Mouse (Mus musculus) stomach, postnatal 0 days (tissue): ENCODE measurements at regions not wholly inside any gene's neighbourhood (a gene's known extent, or its start where the extent isn't known, plus 50 kb on each side); places are given as distances from the start of the nearest gene placed in this dataset.
A peak's percentile ranks its signal among the peaks of the same experiment; 100 is the strongest.

Source experiments
- ATAC-seq: fragments of 200-750 bp; cut with Nextera tagmentation; 2 replicates; pipeline ENCODE4 v1.8.0; 2017; ENCODE audit not compliant: low FRiP score, low TSS enrichment
- DNase-seq: peaks from one replicate; pipeline ENCODE4 v3.0.0-alpha.2; 2016; ENCODE audit warnings: low spot score
- H3K27ac ChIP-seq: fragments of 300-500 bp; sonication (generic); replicated peaks from 2 replicates; pipeline ENCODE4 v1.5.1; 2014; ENCODE audit warnings: mild to moderate bottlenecking, control low read depth
- H3K27me3 ChIP-seq: fragments of 300-500 bp; sonication (generic); 2 replicates; pipeline ENCODE4 v1.6.1; 2014; ENCODE audit warnings: low read length; ENCODE audit not compliant: control insufficient read depth, insufficient read depth
- H3K36me3 ChIP-seq: fragments of 300-500 bp; sonication (generic); 2 replicates; pipeline ENCODE4 v1.6.1; 2014; ENCODE audit warnings: low read length, mixed read lengths; ENCODE audit not compliant: control insufficient read depth, insufficient read depth
- H3K4me1 ChIP-seq: fragments of 300-500 bp; sonication (generic); replicated peaks from 2 replicates; pipeline ENCODE4 v1.6.1; 2014; ENCODE audit warnings: antibody characterized with exemption; ENCODE audit not compliant: control insufficient read depth, insufficient read depth
- H3K4me2 ChIP-seq: fragments of 300-500 bp; sonication (generic); replicated peaks from 2 replicates; pipeline ENCODE4 v1.6.1; 2014; ENCODE audit warnings: low read depth, mild to moderate bottlenecking, control low read depth, moderate library complexity
- H3K4me3 ChIP-seq: fragments of 300-500 bp; sonication (generic); 2 replicates; pipeline ENCODE4 v1.5.1; 2014; ENCODE audit warnings: low read depth, low read length, control low read depth
- H3K9ac ChIP-seq: fragments of 300-500 bp; sonication (generic); 2 replicates; pipeline ENCODE4 v1.6.1; 2014; ENCODE audit warnings: mild to moderate bottlenecking, low read length, control low read depth, mixed read lengths
- H3K9me3 ChIP-seq: fragments of 300-500 bp; sonication (generic); 2 replicates; pipeline ENCODE4 v1.6.1; 2016; ENCODE audit warnings: low read length; ENCODE audit not compliant: control insufficient read depth
- CTCF ChIP-seq: IDR thresholded peaks from 2 replicates; pipeline ENCODE4 v1.5.1; 2016; ENCODE audit warnings: antibody characterized with exemption, low read depth, mild to moderate bottlenecking, moderate library complexity
- EP300 ChIP-seq: optimal IDR thresholded peaks from 2 replicates; pipeline ENCODE3; 2016; ENCODE audit warnings: antibody characterized with exemption
- WGBS: fragments of 180-500 bp; shearing (Covaris S2); extraction: QIAGEN DNeasy Blood & Tissue Kit; methylation state at CpG from one replicate; pipeline ENCODE4 v1.1.7; 2014; 5-methylcytosine and 5-hydroxymethylcytosine counted together

DNA sequence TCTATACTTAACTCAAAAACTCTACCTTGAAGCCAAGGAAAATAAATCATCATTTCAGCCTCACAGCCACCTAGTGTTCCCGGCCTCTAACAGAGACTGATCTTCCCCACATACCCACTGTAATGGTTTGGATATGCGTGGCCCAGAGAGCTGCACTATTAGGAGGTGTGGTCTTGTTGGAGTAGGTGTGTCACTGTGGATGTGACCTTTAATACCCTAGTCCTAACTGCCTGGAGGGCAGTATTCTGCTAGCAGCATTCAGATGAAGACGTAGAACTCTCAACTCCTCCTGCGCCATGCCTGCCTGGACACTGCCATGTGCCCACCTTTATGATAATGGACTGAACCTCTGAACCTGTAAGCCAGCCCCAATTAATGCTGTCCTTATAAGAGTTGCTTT, 99.0 kb upstream of the Slc44a1 start:
- ATAC-seq (no peak), DNase-seq (no peak)
- TF ChIP-seq CTCF = no peak
- no peak for TF ChIP-seq EP300
- Histone ChIP-seq H3K9ac (no peak overlapping the region), H3K4me1 (peaks cover 3% of the 10 kb centered on the region), H3K4me2 (no peak overlapping the region), H3K4me3 (no peak overlapping the region), H3K27me3 (no peaks in the 10 kb centered on the region), H3K9me3 (peaks cover 4% of the 10 kb centered on the region; the same call in 1 of the 2 replicates), H3K27ac (no peak overlapping the region), H3K36me3 (no peaks in the 10 kb centered on the region)
- 92% methylated on average over 4 of the region's 4 CpGs for WGBS

DNA sequence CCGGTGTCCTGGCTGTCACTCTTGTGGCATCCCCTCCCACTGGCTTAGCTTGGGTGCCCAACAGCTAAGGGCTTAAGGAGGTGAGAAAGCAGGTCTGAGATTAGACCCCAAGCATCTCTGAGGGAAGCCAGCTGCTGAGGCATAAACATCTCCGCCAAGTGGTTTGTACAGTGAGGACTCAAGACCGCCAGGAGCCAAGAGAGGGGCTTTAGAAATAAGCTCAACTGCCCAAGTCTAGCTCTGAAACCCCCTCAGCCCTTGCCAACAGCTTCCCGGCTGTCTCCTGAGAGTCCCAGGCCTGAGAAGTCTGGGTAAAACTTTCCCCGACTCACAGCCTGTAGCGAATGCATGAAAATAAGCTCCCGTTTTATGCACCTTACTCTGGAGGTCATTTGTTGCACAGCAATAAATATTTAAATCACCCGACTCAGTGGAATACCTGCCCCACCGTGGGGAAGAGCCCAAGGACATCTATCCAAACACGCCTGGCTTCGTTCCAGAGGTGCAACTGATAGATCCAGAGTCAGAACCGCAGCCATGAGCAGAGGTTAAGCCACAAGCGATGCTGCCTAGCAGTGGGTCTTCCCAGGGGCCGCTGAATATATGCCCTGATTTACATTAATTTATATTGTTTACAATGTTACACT, 100.1 kb upstream of the Slc44a1 start:
- DNase-seq (no peak), ATAC-seq (no peak)
- no peaks in the 10 kb centered on the region for H3K36me3 ChIP-seq
- no peak overlapping the region for H3K4me3 ChIP-seq
- H3K4me1 ChIP-seq = peaks cover 3% of the 10 kb centered on the region
- H3K27me3 ChIP-seq = no peaks in the 10 kb centered on the region
- no peak overlapping the region for H3K9ac ChIP-seq
- peaks cover 4% of the 10 kb centered on the region; the same call in 1 of the 2 replicates for H3K9me3 ChIP-seq
- no peak overlapping the region for H3K27ac ChIP-seq
- H3K4me2 ChIP-seq = no peak overlapping the region
- 57% methylated on average over 13 of the region's 14 CpGs for WGBS
- TF ChIP-seq CTCF (no peak), EP300 (no peak)

DNA sequence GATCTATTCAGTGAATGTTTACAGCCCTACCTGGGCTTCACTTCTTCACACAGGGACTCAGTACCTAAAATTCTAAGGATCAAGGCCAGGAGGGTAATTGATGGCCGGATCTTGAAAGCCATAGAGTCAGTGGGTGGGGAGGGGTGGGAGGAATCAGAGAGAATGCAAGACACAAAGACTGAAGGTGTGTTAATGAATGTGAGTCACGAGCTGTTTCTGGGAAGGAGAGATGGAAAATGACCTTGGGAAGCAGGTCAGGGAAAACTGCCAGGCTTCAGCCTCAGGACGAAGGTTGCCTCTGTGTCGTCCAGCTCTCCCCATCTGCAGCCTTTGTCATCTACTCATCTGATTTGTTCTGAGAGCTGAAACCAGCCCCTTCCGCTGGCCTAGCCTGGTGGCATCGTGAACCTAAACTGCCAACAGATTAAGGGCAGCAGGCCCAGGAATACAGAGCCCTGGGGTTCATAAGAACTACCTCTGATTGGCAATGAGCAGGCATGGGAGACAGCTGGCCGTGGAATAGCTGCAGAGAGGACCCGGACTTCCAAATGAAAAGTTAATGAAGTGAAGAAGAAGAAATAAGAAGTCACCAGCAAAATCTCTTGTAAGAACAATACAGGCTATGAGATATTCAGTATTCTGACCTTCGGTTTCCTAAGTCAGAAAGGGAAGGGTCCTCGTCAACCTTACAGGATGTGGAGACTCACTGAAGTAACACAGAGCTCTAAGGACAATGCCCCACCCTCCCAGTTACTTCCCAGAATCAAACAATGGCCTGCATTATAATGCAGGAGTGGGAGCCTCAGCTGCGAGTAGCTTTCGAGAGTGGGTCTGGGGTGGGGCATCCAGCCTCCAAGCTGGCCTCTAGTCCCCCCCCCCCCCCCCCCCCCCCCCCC, 100.8 kb upstream of the Slc44a1 start:
- Histone ChIP-seq H3K27ac (no peak overlapping the region), H3K4me1 (peaks cover 3% of the 10 kb centered on the region), H3K27me3 (no peaks in the 10 kb centered on the region), H3K4me3 (no peak overlapping the region), H3K4me2 (no peak overlapping the region), H3K9me3 (peaks cover 4% of the 10 kb centered on the region; the same call in 1 of the 2 replicates), H3K9ac (no peak overlapping the region), H3K36me3 (no peaks in the 10 kb centered on the region)
- TF ChIP-seq EP300 (no peak), CTCF (no peak)
- WGBS = 54% methylated on average over 12 of the region's 12 CpGs
- DNase-seq (no peak), ATAC-seq (peak; percentile 40; the same call in 1 of the 2 replicates)

DNA sequence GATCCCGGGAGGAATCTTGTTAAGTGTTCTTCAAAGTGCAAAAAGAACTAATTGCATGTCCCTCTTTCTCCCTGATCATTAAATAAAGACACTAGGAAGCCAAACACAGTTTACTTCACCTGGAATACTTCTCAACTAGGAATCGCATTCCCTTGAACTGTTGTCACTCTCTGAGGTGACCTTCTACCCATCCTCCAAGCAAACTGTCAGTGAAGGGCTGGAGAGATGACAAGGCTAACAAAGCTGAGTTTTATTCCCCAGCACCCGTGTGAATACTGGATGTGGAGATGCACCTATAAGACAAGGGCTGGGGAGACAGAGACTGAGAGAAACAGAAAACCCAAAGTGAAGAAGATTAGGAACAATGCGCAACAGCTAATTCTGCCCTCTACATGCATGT, 101.7 kb upstream of the Slc44a1 start:
- WGBS = 82% methylated on average over 4 of the region's 4 CpGs
- no peaks in the 10 kb centered on the region for H3K27me3 ChIP-seq
- peaks cover 4% of the 10 kb centered on the region; the same call in 1 of the 2 replicates for H3K9me3 ChIP-seq
- DNase-seq (no peak), ATAC-seq (no peak)
- no peak overlapping the region for H3K4me3 ChIP-seq
- no peak for TF ChIP-seq EP300
- no peak for TF ChIP-seq CTCF
- no peak overlapping the region for H3K4me2 ChIP-seq
- H3K4me1 ChIP-seq = peaks cover 3% of the 10 kb centered on the region
- H3K27ac ChIP-seq = no peak overlapping the region
- no peaks in the 10 kb centered on the region for H3K36me3 ChIP-seq
- H3K9ac ChIP-seq = no peak overlapping the region

DNA sequence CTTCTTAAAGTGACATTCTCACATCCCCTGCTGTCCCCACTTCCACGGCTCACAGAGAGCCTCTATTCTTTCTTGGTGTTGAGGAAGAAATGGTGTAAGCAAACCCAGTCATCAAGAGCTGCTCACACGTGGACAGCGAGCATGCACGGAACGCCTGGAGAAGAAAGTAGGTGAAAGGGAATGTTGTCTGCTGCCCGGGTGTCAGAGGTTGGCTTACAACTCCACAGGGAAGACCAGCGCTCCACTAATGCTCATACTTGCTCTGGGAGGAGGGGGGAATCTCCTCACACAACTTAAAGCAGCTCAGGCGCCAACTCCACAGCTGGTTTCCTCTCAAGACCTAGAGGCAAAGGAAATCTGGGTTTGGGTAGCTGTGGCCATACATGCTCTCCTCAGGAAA, 102.4 kb upstream of the Slc44a1 start:
- no peak overlapping the region for H3K27ac ChIP-seq
- no peaks in the 10 kb centered on the region for H3K36me3 ChIP-seq
- peaks cover 4% of the 10 kb centered on the region; the same call in 1 of the 2 replicates for H3K9me3 ChIP-seq
- no peak for DNase-seq
- no peak for TF ChIP-seq EP300
- 0 out of 2 replicates have a peak, but pooled peaks have one; percentile 29 for ATAC-seq
- no peaks in the 10 kb centered on the region for H3K27me3 ChIP-seq
- H3K4me2 ChIP-seq = no peak overlapping the region
- 47% methylated on average over 8 of the region's 8 CpGs for WGBS
- peaks cover 3% of the 10 kb centered on the region for H3K4me1 ChIP-seq
- H3K9ac ChIP-seq = no peak overlapping the region
- H3K4me3 ChIP-seq = no peak overlapping the region
